ENCODE assay signal across 23 mouse cellular contexts in the genomic region with DNA sequence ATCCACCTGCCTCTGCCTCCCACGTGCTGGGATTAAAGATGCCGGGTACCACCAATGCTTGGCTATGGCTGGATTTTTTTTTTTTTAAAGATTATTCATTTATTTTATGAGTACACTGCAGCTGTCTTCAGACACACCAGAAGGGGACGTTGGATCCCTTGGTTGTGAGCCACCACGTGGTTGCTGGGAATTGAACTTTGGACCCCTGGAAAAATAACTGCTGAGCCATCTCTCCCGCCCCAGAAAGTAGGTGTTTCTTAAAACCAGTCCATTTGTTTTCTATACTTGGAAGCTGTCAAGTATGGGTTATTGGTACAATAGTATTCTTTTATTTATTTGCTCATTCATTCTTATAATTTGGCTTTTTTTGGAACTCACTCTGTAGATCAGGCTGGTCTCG.
"Had no signal": no experiment of that assay in that cellular context is flagged by ENCODE, and none has a peak within 500 bp of the region (broad histone marks: within the 10 kb centered on the region; RNA-seq: fewer than 3 reads in every experiment).

No protein-coding gene starts in this region.

- H3K4me3 ChIP-seq: layer of hippocampus, adult 2 months; limb, embryonic 10.5 days; limb, embryonic 13.5 days; midbrain, embryonic 12.5 days; midbrain, embryonic 15.5 days; neural tube, embryonic 12.5 days; neural tube, embryonic 15.5 days had no signal

- H3K27me3 ChIP-seq: limb, embryonic 13.5 days; midbrain, embryonic 12.5 days; midbrain, embryonic 15.5 days; neural tube, embryonic 12.5 days; neural tube, embryonic 15.5 days had no signal

- H3K9ac ChIP-seq: limb, embryonic 13.5 days; liver, embryonic 14.5 days; liver, postnatal 0 days; lung, embryonic 14.5 days; midbrain, embryonic 12.5 days; midbrain, embryonic 15.5 days; neural tube, embryonic 12.5 days; neural tube, embryonic 15.5 days had no signal

- H3K4me2 ChIP-seq: limb, embryonic 13.5 days; liver, embryonic 11.5 days; lung, embryonic 14.5 days; midbrain, embryonic 12.5 days; midbrain, embryonic 15.5 days; neural tube, embryonic 12.5 days; neural tube, embryonic 15.5 days had no signal

- H3K27ac ChIP-seq: layer of hippocampus, adult 2 months; limb, embryonic 10.5 days; limb, embryonic 13.5 days; liver, embryonic 14.5 days; macrophage; midbrain, embryonic 12.5 days; midbrain, embryonic 15.5 days; neural tube, embryonic 12.5 days; neural tube, embryonic 15.5 days; stomach, postnatal 0 days had no signal

- H3K9me3 ChIP-seq: limb, embryonic 10.5 days; limb, embryonic 13.5 days; midbrain, embryonic 12.5 days; midbrain, embryonic 15.5 days; neural tube, embryonic 12.5 days; neural tube, embryonic 15.5 days had no signal

- ATAC-seq: hindbrain, embryonic 16.5 days; intestine, embryonic 16.5 days; liver, postnatal 0 days; lung, postnatal 0 days; midbrain, embryonic 15.5 days had no signal

- DNase-seq: layer of hippocampus, adult 9-11 months; liver, postnatal 0 days; lung, embryonic 14.5 days; right cerebral cortex, adult 18-20 months; right cerebral cortex, postnatal 14 days; right cerebral cortex, postnatal 4 days; thymus, adult 2 months; thymus, postnatal 14 days; thymus, postnatal 4 days had no signal
